Mouse (Mus musculus) 416B (cell line): ENCODE data around the gene Tesc.

Source experiments
- DNase-seq: peaks from one replicate; pipeline ENCODE4 v3.0.0; 2011; ENCODE audit warnings: low read depth

Gene Tesc

DNA sequence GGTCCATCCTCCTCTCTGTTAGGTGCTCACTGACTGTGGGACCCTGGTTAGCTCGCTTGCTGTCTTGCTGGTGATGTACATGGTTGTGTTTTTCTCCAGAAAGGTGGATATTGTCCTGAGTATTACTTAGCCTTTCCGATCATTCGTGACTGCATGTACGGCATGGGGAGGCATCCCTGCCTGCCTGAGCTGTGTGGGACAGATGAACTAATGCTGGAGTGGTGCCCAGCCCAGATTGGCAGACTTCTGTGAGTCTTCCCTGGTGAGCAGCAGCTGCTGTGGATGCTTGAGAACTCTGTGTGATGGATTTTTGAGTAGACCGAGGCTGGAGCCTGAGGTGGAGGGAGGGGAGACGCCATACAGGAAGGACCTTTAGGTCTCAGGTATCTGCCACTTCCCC is 17.4 kb downstream of the Tesc start:
- no peak for DNase-seq

- no peak for DNase-seq
Observed at GRCm38 (mm10) chr5:118045385-118045784, 17.8 kb downstream of the Tesc start.

DNA sequence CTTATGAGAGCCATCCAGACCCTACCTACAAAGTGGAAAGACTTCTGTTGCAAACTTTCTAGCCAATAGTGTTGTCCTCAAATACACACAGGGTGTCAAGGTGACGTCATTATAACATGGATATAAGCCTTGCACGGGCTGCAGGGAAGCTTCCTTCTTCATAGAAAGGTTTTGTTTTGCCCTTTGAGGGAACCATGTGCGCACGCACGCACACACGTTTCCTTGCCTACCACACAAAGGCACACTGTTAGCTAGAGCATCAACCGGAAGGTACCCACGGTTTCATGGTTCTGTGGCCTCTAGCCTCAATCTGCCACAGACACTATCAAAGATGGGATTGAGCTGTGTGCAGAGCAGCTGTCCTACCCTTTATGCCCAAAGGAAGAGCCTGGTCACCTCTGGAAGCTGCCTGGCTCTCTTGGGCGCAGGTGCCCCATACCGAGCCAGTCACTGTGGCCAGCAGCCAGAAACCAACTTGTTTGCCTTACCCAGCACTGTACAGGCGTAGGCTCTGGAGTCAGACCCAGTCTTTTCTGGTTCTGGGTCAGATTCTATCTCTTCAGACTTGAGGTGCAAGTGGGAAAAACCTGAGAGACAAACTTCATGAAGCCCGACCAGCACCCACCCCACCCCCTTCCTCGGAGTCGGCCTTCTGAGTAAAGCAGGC is 19.7 kb downstream of the Tesc start:
- DNase-seq = no peak

DNA sequence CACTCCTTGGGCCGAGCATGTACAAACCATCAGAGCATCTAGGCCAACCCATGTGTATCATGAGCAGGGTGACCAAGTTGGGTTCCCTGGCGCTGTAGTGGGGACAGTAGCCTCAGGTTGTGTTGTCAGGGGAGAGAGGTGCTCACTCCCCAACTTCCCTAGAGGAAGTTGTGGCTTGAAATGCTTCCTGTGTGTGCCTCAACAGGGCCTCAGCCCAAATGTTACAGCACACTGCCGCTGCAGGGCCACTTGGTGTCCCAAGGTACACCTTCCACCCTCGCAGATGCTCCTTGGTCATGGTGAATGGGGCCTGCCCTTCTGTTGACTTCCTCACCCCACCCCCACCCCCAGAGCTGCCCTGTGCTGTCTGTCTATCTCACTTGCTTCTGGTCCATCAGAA is 20.9 kb downstream of the Tesc start:
- DNase-seq = peak; percentile 85

DNA sequence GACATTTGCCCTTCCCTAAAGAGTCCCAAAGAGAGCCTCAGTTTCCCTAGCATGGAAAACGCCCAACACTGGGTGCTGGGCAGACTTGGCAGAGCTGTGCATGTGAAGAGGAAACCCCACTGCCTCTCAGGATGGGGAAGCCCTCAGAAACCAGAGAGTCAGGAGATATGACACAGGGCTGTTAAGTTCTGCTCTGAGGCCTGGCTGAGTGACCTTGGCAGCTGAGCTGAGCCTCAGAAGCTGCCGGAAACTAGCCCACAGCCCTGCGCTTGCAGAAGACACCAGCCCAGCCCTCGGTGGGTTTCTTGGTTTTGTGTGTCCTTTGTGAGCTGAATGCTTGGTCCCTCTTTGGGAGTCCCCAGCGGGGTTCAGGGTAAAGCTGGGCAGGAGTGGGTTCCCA is 21.4 kb downstream of the Tesc start:
- peak; percentile 92 for DNase-seq

- DNase-seq = peak; percentile 89
Observed at GRCm38 (mm10) chr5:118050743-118051142, 23.2 kb downstream of the Tesc start.

DNA sequence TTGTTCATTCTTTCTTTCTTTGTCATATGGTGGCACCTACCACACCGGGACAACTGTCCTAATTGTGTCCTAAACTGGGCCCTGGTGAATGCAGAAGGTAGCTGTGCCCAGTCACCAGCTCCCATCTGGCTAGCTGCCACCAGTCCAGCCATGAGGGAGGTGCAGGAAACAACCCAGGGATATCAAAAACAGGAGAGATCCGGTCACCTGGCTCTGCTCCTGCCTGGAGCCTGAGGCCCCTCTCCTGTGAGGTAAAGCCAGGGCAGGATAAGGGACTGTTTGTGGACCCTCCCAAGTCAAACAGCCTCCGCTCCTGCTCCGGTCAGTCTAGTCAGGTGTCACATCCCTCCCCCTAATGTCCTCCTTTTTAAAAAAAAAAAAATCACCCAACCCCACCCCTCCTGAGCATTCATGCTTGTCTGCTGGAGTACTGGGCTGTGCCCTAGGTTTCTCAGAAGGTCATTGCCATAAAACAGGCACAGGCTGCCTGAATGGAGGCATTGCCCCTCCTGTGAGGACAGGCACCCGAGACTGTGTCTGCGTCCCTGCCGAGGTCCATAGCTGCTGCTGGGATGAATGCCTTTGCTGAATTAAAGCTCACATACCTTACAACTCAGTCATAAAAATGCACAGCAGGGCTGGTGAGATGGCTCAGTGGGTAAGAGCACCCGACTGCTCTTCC is 24.6 kb downstream of the Tesc start:
- no peak for DNase-seq

DNA sequence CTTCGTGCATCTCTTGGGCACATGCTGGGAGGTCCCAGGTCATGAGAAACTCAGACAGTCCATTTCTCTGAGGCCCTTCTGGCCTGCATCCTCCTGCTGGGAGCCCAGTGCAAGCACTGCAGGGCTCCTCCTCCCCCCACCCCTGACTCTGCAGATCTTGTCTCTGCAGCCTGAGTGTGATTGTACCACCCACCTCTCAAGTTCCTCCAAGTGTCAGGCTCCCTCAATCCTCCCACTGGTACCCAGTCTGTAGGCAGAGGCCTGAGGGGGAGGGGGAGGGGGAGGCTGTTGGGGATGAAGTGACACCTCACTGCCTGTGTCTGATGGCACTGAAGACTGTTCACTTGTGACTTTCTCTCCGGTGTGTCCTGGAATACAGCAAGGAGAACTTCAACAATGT is 25.7 kb downstream of the Tesc start:
- no peak for DNase-seq

DNA sequence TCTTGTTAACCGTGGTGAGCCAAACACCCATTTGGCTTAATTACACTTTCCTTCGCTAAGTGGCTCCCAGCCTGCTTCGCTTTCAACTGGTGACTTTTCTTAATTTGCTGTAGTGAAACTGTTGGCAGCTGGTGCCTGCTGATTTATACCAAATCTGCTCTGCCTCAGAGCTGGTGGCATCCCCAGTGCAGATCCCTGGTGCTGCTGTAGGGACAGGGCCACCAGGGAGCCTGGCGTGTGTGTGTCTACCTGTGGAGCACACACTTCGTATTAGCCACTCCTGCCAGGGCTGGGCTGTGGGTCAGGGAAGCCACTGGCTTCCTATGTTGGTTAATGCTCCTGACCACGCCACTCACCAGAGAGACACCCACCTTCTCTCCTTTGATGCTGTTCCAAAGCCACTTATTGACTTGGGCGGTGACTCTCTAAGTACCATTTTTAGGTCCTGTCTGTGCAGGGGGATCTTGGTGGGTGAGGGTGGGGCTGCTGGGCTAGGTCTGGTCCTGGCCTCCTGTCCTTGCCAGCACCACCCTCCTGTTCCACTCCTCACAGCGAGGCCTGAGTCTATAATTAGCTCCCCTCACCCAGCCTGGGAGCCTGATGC is 30.1 kb downstream of the Tesc start:
- DNase-seq = peak; percentile 34

DNA sequence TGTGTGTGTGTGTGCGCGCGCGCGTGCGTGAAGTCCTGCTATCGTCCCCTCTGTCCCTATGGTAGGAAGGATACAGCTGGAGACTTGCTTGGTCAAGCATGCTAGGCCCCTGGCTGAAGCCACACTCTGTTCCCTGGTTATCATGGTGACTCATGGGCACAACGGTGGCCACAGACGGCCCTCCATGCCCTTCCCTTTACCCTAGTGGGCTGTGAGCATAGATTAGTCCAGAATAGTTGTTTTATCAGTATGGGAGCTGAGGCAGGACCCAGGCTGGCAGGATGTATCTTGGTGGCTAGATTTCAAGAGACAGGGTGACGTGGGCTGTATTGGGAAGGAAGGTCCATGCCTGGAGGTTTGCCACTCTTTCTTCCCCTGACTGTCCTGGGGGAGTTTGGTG is 31.3 kb downstream of the Tesc start:
- peak; percentile 94 for DNase-seq

- no peak for DNase-seq
Observed at GRCm38 (mm10) chr5:118059646-118060045, 32.1 kb downstream of the Tesc start.

DNA sequence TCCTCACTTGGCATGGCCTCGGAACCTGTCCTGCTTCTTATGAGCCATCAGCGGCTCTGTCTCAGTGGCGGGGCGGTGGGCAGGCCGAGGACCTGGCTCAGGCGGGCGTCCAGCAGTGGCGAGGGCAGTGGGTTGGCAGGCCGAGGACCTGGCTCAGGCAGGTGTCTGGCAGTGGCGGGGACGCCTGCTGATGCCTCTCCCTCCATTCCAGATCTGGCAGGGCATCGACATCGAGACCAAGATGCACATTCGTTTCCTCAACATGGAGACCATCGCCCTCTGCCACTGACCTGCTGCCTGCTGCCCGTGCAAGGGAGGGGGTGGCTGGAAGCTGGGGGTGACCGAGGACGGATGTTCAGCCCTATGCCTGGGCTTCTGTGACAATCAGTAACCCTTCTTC is 33.8 kb downstream of the Tesc start:
- no peak for DNase-seq

GRCm38 (mm10) chr5:118063181-118063621 is 35.7 kb downstream of the Tesc start:
- DNase-seq = peak; percentile 82

DNA sequence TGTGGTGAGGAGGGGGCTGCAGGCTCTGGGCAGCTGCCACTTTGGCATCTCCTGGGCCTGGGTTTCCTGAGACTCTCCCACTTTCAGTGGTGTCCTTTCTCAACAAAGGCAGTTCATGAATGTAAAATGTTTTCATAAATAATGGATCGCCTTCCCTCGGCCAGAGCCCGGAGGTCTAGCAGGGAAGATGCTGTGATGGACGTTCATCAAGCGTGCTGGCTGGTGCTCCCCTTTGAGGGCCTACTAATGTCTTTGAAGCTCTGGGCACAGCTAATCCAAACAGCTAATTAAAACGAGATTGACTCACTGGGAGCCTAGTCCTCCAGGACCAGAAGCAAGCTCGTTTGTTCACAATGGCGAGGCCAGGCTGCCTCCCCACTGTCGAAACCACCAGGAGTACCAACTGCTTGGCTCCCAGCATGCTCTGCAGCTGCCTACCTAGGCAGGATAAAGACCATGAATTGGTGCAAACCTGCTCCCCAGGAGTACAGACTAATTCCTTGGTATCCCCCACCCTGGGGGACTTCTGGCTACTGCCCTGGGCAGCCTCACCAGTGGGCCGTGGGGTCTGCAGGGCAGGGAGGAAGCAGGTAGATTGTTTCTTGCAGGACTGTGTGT is 36.9 kb downstream of the Tesc start:
- no peak for DNase-seq

GRCm38 (mm10) chr5:118065516-118066255 is 38.1 kb downstream of the Tesc start:
- DNase-seq = no peak

DNA sequence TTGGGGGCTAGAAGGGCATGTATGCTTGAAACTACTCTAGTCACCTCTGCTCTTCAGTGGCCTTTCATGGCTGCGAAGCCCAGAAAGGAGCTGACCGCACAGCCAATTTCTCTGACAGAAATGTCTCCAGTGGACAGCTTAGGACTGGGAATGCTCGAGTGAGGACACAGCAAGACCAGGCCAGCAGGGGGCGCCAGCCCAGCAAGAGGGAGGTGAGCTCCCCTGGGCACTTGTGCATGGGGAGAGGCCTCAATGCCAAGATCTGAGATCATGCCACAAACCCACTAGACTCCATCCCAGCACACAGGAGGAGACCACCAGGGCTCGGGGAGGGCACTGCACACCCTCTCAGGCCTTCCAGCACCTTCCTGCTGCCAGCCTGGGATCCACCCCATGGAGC is 39.3 kb downstream of the Tesc start:
- peak; percentile 60 for DNase-seq

DNA sequence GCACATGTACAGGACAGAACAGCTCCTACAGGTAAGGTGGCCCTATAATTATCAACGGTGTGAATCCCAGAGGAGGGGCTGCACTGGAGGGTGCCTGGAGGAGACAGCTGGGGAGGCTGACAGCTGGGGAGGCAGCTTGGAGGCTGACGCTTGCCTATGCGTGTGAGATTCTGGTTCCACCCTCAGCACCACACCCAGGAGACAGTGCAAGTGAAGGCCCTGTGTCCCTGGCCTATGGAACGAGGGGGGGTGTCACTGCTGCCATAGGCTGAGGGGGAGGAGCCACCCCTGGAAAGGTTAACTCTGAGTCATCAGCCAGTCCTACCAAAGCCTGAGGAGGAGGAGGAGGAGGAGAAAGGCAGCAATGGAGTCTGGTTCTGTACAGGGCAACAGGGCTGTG is 40.0 kb downstream of the Tesc start:
- DNase-seq = peak; percentile 57

DNA sequence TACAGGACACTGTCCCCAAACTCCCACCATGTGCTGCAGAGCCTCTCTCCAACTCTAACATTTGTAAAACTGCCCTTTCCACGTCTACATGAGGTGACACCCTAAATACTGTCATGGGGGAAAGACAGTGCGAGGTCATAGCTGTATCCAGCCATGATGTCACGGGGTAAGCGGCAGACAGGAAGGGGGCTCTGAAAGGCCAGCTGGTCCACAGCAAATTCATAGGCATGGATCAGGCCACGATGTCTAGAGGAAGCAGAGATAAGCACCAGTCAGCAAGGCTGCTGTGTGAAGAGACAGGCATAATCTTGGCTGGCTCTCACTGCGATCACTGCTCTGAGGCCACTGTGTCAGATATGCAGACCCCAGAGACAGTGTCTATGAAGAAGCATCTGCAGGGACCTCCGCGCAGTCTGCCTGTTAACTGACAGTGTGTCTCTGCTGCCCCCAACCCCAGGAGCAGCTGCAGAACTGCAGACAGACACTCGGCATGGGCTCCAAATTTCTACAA is 40.5 kb downstream of the Tesc start:
- DNase-seq = no peak

DNA sequence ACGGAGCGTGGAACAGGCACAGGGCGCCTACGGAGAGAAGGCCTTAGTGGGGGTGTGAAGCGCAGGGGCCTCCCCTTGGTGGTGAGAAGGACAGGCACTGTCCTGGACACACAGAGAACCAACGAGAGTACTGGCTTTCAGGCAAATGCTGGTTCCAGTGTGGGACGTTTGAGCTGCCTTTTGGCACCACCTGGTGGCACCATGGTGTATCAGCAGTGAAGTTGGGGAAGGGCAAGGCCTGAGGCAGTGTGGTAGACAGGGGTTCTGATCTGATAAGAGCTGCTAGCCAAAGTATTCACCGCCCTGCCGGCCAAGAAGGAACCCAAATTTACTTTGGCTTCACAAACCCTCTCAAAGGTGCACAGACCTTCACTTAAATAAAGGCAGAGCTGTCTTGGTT is 41.8 kb downstream of the Tesc start:
- DNase-seq = peak; percentile 80

DNA sequence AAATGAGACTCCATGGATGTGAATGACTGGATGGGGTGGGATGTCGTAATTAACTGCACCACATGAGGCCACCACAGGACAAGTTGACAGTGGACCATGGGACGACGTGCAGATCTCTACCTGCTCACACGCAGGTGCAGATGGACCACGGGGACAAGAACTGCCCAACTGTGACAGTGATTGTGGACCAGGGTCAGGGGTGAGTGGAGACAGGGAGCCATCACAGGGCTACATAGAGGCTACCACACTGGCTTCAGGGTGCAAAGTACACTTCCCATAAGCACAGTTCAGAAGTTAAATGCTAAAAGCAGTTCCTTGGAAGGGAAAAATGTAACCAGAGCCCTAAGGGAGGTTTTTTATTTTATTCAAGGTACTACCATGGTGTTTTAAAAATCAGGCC is 44.2 kb downstream of the Tesc start:
- DNase-seq = no peak

GRCm38 (mm10) chr5:118073213-118073773 is 45.8 kb downstream of the Tesc start:
- DNase-seq = no peak
